Mouse (Mus musculus): Measurements from ENCODE around the gene Exoc3.

GRCm38 (mm10) chr13:74167057-74167413 is 41.5 kb downstream of the Exoc3 start:
- TF ChIP-seq CTCF (IDR thresholded peaks at IDR 0.05; ENCODE audit: low read depth) (no peak), EP300 (IDR thresholded peaks at IDR 0.05; ENCODE audit: low read depth) (no peak)
